Mouse (Mus musculus): ENCODE data around the gene Gm12169. TPM values are rescaled to one million over a fixed set of nuclear protein-coding genes. Genes with fewer than 3 reads are reported as not detected.

Gm12169 gene
- polyA plus RNA-seq (2014; fragmentation: Illumina TruSeq; extraction: RNeasy Lipid Tissue Mini Kit (QIAGEN cat#74804); ENCODE audit: low replicate concordance): not detected

GRCm38 (mm10) chr11:46523912-46524311 lies at the start of gene Gm12169:
Gene Gm12169 (plus strand): TSS chr11:46524212.

GRCm38 (mm10) chr11:46571327-46571726 lies 47.3 kb downstream of the Gm12169 start, which contains the start of gene BC053393:
Gene BC053393 (plus strand): TSS chr11:46571536.

Other genes starting within 250 kb of the Gm12169 start
- gene Cyfip2, start 211.4 kb upstream of the Gm12169 start, polyA plus RNA-seq (2014; fragmentation: Illumina TruSeq; extraction: RNeasy Lipid Tissue Mini Kit (QIAGEN cat#74804); ENCODE audit: low replicate concordance): 3.7 TPM
- gene Itk, start 134.7 kb upstream of the Gm12169 start, polyA plus RNA-seq (2014; fragmentation: Illumina TruSeq; extraction: RNeasy Lipid Tissue Mini Kit (QIAGEN cat#74804); ENCODE audit: low replicate concordance): 1.1 TPM
- gene Fam71b, start 127.7 kb upstream of the Gm12169 start, polyA plus RNA-seq (2014; fragmentation: Illumina TruSeq; extraction: RNeasy Lipid Tissue Mini Kit (QIAGEN cat#74804); ENCODE audit: low replicate concordance): not detected
- 79.7 TPM for gene Med7, start 87.3 kb upstream of the Gm12169 start, polyA plus RNA-seq (2014; fragmentation: Illumina TruSeq; extraction: RNeasy Lipid Tissue Mini Kit (QIAGEN cat#74804); ENCODE audit: low replicate concordance)
- gene Havcr2, start 69.3 kb upstream of the Gm12169 start, polyA plus RNA-seq (2014; fragmentation: Illumina TruSeq; extraction: RNeasy Lipid Tissue Mini Kit (QIAGEN cat#74804); ENCODE audit: low replicate concordance): 4.3 TPM
- not detected for gene BC053393, start 47.3 kb downstream of the Gm12169 start, polyA plus RNA-seq (2014; fragmentation: Illumina TruSeq; extraction: RNeasy Lipid Tissue Mini Kit (QIAGEN cat#74804); ENCODE audit: low replicate concordance)
- not detected for gene Dppa1, start 105.0 kb downstream of the Gm12169 start, polyA plus RNA-seq (2014; fragmentation: Illumina TruSeq; extraction: RNeasy Lipid Tissue Mini Kit (QIAGEN cat#74804); ENCODE audit: low replicate concordance)
- gene Timd2, start 182.8 kb downstream of the Gm12169 start, polyA plus RNA-seq (2014; fragmentation: Illumina TruSeq; extraction: RNeasy Lipid Tissue Mini Kit (QIAGEN cat#74804); ENCODE audit: low replicate concordance): not detected
- gene Havcr1, start 210.9 kb downstream of the Gm12169 start, polyA plus RNA-seq (2014; fragmentation: Illumina TruSeq; extraction: RNeasy Lipid Tissue Mini Kit (QIAGEN cat#74804); ENCODE audit: low replicate concordance): 0.41 TPM

All from small intestine, adult 10 weeks (tissue).